Mouse (Mus musculus) heart, embryonic 14.5 days (tissue): ENCODE data around the gene Bpifb1. TPM values are rescaled to one million over a fixed set of nuclear protein-coding genes. Genes with fewer than 3 reads are reported as not detected.

Source experiments
- polyA plus RNA-seq: library from polyadenylated mRNA; unstranded; fragments of >200 nt; fragmentation: Nextera tagmentation; extraction: Ambion mirVana; gene quantifications from 2 replicates; pipeline ENCODE4 v1.2.1, GENCODE M21; 2014

Gene Bpifb1
- polyA plus RNA-seq, 1 experiment from 2014 or later = 0.32 TPM

Other genes starting within 250 kb of the Bpifb1 start
- gene Bpifa6, start 215.9 kb upstream of the Bpifb1 start, polyA plus RNA-seq = not detected in 2 replicates
- gene Bpifa2, start 182.6 kb upstream of the Bpifb1 start, polyA plus RNA-seq = not detected in 2 replicates
- gene Bpifa3, start 60.5 kb upstream of the Bpifb1 start, polyA plus RNA-seq = not detected in 2 replicates
- gene Bpifa1, start 47.9 kb upstream of the Bpifb1 start, polyA plus RNA-seq = not detected in 2 replicates
- gene Bpifa5, start 28.2 kb upstream of the Bpifb1 start, polyA plus RNA-seq = not detected in 2 replicates
- 0.28 and 0.35 TPM in 2 replicates for gene Bpifb5, start 32.9 kb downstream of the Bpifb1 start, polyA plus RNA-seq
- gene Bpifb9a, start 67.0 kb downstream of the Bpifb1 start, polyA plus RNA-seq = not detected in 2 replicates
- gene Bpifb9b, start 116.4 kb downstream of the Bpifb1 start, polyA plus RNA-seq = not detected in 2 replicates
- gene Cdk5rap1, start 182.2 kb downstream of the Bpifb1 start, polyA plus RNA-seq = 10.1 and 14.4 TPM in 2 replicates
- gene Snta1, start 217.3 kb downstream of the Bpifb1 start, polyA plus RNA-seq = 23.7 and 26.9 TPM in 2 replicates
- 30.8 and 35.1 TPM in 2 replicates for gene Cbfa2t2, start 245.7 kb downstream of the Bpifb1 start, polyA plus RNA-seq